Comparison of ENCODE assay signal across 7 mouse cellular contexts in genomic region chr10:71306190-71306589, GRCm38 (mm10). TPM values are rescaled to one million over a fixed set of nuclear protein-coding genes. Genes with fewer than 3 reads are reported as not detected.
DNase-seq lines count a peak whose midpoint lies in the region; ATAC-seq and TF ChIP-seq lines count a peak whose summit lies in the region.

No protein-coding gene starts in this region.

- no peak for TF ChIP-seq POLR2A in brain, embryonic 14.5 days (IDR thresholded peaks at IDR 0.05; ENCODE audit: borderline replicate concordance, extremely low read depth, insufficient read depth, insufficient read length, poor library complexity, severe bottlenecking)

- peak; percentile 73 for DNase-seq in 416B (ENCODE audit: low read depth)
- peak; percentile 72 to 75 for DNase-seq in B cell, adult 2 months
- DNase-seq in brain, embryonic 14.5 days (ENCODE audit: low read depth) = peak; percentile 52
- DNase-seq in forebrain, postnatal 0 days = peak; percentile 37
- peak; percentile 53 for DNase-seq in kidney, postnatal 0 days (ENCODE audit: low spot score)
- peak; percentile 20 for DNase-seq in lung, postnatal 25 days (ENCODE audit: low spot score)
- peak; percentile 15 for DNase-seq in spleen, adult 12 weeks (ENCODE audit: low spot score)

- peak; percentile 65; the same call in 1 of the 2 replicates for TF ChIP-seq CTCF in brain, embryonic 14.5 days (IDR thresholded peaks at IDR 0.05; ENCODE audit: borderline replicate concordance, extremely low read depth, insufficient read depth, insufficient read length)
- peak; percentile 57 for TF ChIP-seq CTCF in forebrain, postnatal 0 days (IDR thresholded peaks at IDR 0.05; ENCODE audit: low read depth)
- peak; percentile 71 for TF ChIP-seq CTCF in kidney, postnatal 0 days (IDR thresholded peaks at IDR 0.05; ENCODE audit: low read depth)

- H3K36me3 ChIP-seq in forebrain, postnatal 0 days (ENCODE audit: insufficient read depth) = no peaks in the 10 kb centered on the region
- H3K36me3 ChIP-seq in kidney, postnatal 0 days (ENCODE audit: insufficient read depth, low read length) = no peaks in the 10 kb centered on the region

- no peaks in the 10 kb centered on the region for H3K4me1 ChIP-seq in forebrain, postnatal 0 days (ENCODE audit: insufficient read depth)
- H3K4me1 ChIP-seq in kidney, postnatal 0 days (replicated peaks; ENCODE audit: insufficient read depth, low read length) = no peaks in the 10 kb centered on the region

- no peak overlapping the region for H3K4me3 ChIP-seq in forebrain, postnatal 0 days (ENCODE audit: low read depth, low read length)
- H3K4me3 ChIP-seq in kidney, postnatal 0 days (replicated peaks; ENCODE audit: low read depth, low read length) = no peak overlapping the region

- no peak for ATAC-seq in forebrain, postnatal 0 days
- ATAC-seq in kidney, postnatal 0 days (replicated peaks; ENCODE audit: low FRiP score, low read depth) = no peak

- no peak overlapping the region for H3K27ac ChIP-seq in forebrain, postnatal 0 days (ENCODE audit: low read depth, low read length)
- H3K27ac ChIP-seq in kidney, postnatal 0 days = no peak overlapping the region

- H3K27me3 ChIP-seq in forebrain, postnatal 0 days (ENCODE audit: insufficient read depth, low read length) = no peaks in the 10 kb centered on the region
- no peaks in the 10 kb centered on the region for H3K27me3 ChIP-seq in kidney, postnatal 0 days (ENCODE audit: insufficient read depth, low read length)

- H3K9ac ChIP-seq in forebrain, postnatal 0 days = no peak overlapping the region
- no peak overlapping the region for H3K9ac ChIP-seq in kidney, postnatal 0 days (ENCODE audit: low read depth, low read length)

- no peaks in the 10 kb centered on the region for H3K9me3 ChIP-seq in forebrain, postnatal 0 days (ENCODE audit: low read length)
- no peaks in the 10 kb centered on the region for H3K9me3 ChIP-seq in kidney, postnatal 0 days (replicated peaks; ENCODE audit: low read length)

- H3K4me2 ChIP-seq in forebrain, postnatal 0 days (ENCODE audit: low read depth) = no peak overlapping the region; the same call in 1 of the 2 replicates
- peak overlapping the region; percentile 30; the same call in 1 of the 2 replicates for H3K4me2 ChIP-seq in kidney, postnatal 0 days (ENCODE audit: low read length)

- WGBS in forebrain, postnatal 0 days = 25% methylated on average over 6 of the region's 6 CpGs
- 29% methylated on average over 6 of the region's 6 CpGs for WGBS in kidney, postnatal 0 days

RNA-seq across cellular contexts. Expression of gene Ube2d1, which starts 21.1 kb away (rescaled TPM):
- 239 and 272 TPM in 2 replicates for polyA plus RNA-seq in brain, embryonic 14.5 days (2012; rRNA removed)
- 80.7 and 82.6 TPM in 2 replicates for total RNA-seq in forebrain, postnatal 0 days (2014; rRNA removed)
- polyA plus RNA-seq in forebrain, postnatal 0 days (2015; fragmentation: Nextera tagmentation; extraction: Ambion mirVana) = 227 and 232 TPM in 2 replicates
- 56.4 and 58.0 TPM in 2 replicates for polyA plus RNA-seq in kidney, postnatal 0 days (2015; fragmentation: Nextera tagmentation; extraction: Ambion mirVana)

RNA-seq across cellular contexts. Expression of gene Cisd1, which starts 38.6 kb away (rescaled TPM):
- polyA plus RNA-seq in brain, embryonic 14.5 days (2012; rRNA removed) = 98.2 and 110 TPM in 2 replicates
- 128 and 160 TPM in 2 replicates for total RNA-seq in forebrain, postnatal 0 days (2014; rRNA removed)
- 346 and 354 TPM in 2 replicates for polyA plus RNA-seq in forebrain, postnatal 0 days (2015; fragmentation: Nextera tagmentation; extraction: Ambion mirVana)
- 300 and 305 TPM in 2 replicates for polyA plus RNA-seq in kidney, postnatal 0 days (2015; fragmentation: Nextera tagmentation; extraction: Ambion mirVana)

RNA-seq across cellular contexts. Expression of gene Ipmk, which starts 41.4 kb away (rescaled TPM):
- polyA plus RNA-seq in brain, embryonic 14.5 days (2012; rRNA removed) = 15.6 and 20.5 TPM in 2 replicates
- total RNA-seq in forebrain, postnatal 0 days (2014; rRNA removed) = 19.3 and 26.1 TPM in 2 replicates
- 10.9 and 12.5 TPM in 2 replicates for polyA plus RNA-seq in forebrain, postnatal 0 days (2015; fragmentation: Nextera tagmentation; extraction: Ambion mirVana)
- polyA plus RNA-seq in kidney, postnatal 0 days (2015; fragmentation: Nextera tagmentation; extraction: Ambion mirVana) = 16.1 and 17.5 TPM in 2 replicates

Comparison
In these comparisons a context has a peak if more than half of its experiments do, and no peak if none do; other contexts are left out.
1. DNase-seq: peak in every context shown above with its lines; median percentile 74 in B cell, adult 2 months; 73 in 416B; 53 in kidney, postnatal 0 days; 52 in brain, embryonic 14.5 days; 37 in forebrain, postnatal 0 days; 20 in lung, postnatal 25 days; 15 in spleen, adult 12 weeks.